Mouse (Mus musculus) hindbrain, embryonic 11.5 days (tissue): ENCODE results near the gene Csrp1. TPM values are rescaled to one million over a fixed set of nuclear protein-coding genes. Genes with fewer than 3 reads are reported as not detected.

Experiments
- ATAC-seq: fragments of 200-750 bp; cut with Nextera tagmentation; 2 replicates; pipeline ENCODE4 v1.8.0; 2017; ENCODE audit warnings: mild to moderate bottlenecking, moderate TSS enrichment, moderate library complexity; ENCODE audit not compliant: low FRiP score
- DNase-seq: peaks from one replicate; pipeline ENCODE4 v3.0.0-alpha.2; 2015; ENCODE audit warnings: low spot score
- H3K27ac ChIP-seq: fragments of 300-500 bp; sonication (generic); 2 replicates; pipeline ENCODE4 v1.5.1; 2014; ENCODE audit warnings: mild to moderate bottlenecking, low read depth, low read length
- H3K27me3 ChIP-seq: fragments of 300-500 bp; sonication (generic); 2 replicates; pipeline ENCODE4 v1.6.1; 2014; ENCODE audit warnings: mild to moderate bottlenecking, low read length, moderate library complexity, mixed read lengths; ENCODE audit not compliant: control insufficient read depth, insufficient read depth
- H3K36me3 ChIP-seq: fragments of 300-500 bp; sonication (generic); 2 replicates; pipeline ENCODE4 v1.6.1; 2014; ENCODE audit warnings: mild to moderate bottlenecking, low read length, moderate library complexity, mixed read lengths; ENCODE audit not compliant: control insufficient read depth, insufficient read depth
- H3K4me1 ChIP-seq: fragments of 300-500 bp; sonication (generic); replicated peaks from 2 replicates; pipeline ENCODE4 v1.6.1; 2014; ENCODE audit warnings: low read length, mixed read lengths; ENCODE audit not compliant: control insufficient read depth, insufficient read depth
- H3K4me2 ChIP-seq: fragments of 300-500 bp; sonication (generic); replicated peaks from 2 replicates; pipeline ENCODE4 v1.6.1; 2014; ENCODE audit warnings: mild to moderate bottlenecking, low read depth, low read length
- H3K4me3 ChIP-seq: fragments of 300-500 bp; sonication (generic); 2 replicates; pipeline ENCODE4 v1.5.1; 2014; ENCODE audit warnings: low read depth, low read length
- H3K9ac ChIP-seq: fragments of 300-500 bp; sonication (generic); 2 replicates; pipeline ENCODE4 v1.6.1; 2014; ENCODE audit warnings: low read depth, low read length
- H3K9me3 ChIP-seq: fragments of 300-500 bp; sonication (generic); 2 replicates; pipeline ENCODE4 v1.6.1; 2016; ENCODE audit warnings: low read length; ENCODE audit not compliant: control insufficient read depth
- WGBS: fragments of 180-500 bp; shearing (Covaris S2); extraction: QIAGEN DNeasy Blood & Tissue Kit; methylation state at CpG from one replicate; pipeline ENCODE4 v1.1.7; 2014; 5-methylcytosine and 5-hydroxymethylcytosine counted together
- polyA plus RNA-seq: library from polyadenylated mRNA; unstranded; fragments of >200 nt; fragmentation: Nextera tagmentation; extraction: Ambion mirVana; gene quantifications from 2 replicates; pipeline ENCODE4 v1.2.1, GENCODE M21; 2014

Gene Csrp1
- polyA plus RNA-seq, 1 experiment from 2014 or later = 42.8 TPM

GRCm38 (mm10) chr1:135765645-135766591 is 46.1 kb downstream of the Csrp1 start, which contains the start of gene Phlda3:
Gene Phlda3 (plus strand): TSS chr1:135766119.
- Histone ChIP-seq H3K27ac (peak within 1 kb of the TSS; percentile 62), H3K9me3 (no peaks in the 10 kb centered on the region), H3K4me1 (0 out of 2 replicates have a peak, but pooled peaks cover 10% of the 10 kb centered on the region), H3K4me2 (peak within 1 kb of the TSS; percentile 96), H3K9ac (peak within 1 kb of the TSS; percentile 74), H3K36me3 (no peaks in the 10 kb centered on the region), H3K27me3 (0 out of 2 replicates have a peak, but pooled peaks cover 2% of the 10 kb centered on the region), H3K4me3 (peak within 1 kb of the TSS; percentile 60)
- ATAC-seq (peak; percentile 83), DNase-seq (peak; percentile 77)
- under 1% methylated on average over 85 of the region's 90 CpGs for WGBS

GRCm38 (mm10) chr1:135766592-135767306 is 46.9 kb downstream of the Csrp1 start:
- 0 out of 2 replicates have a peak, but pooled peaks cover 10% of the 10 kb centered on the region for H3K4me1 ChIP-seq
- peak overlapping the region; percentile 60 for H3K4me3 ChIP-seq
- DNase-seq (no peak), ATAC-seq (peak; percentile 53)
- H3K4me2 ChIP-seq = peak overlapping the region; percentile 96
- peak overlapping the region; percentile 62; the same call in 1 of the 2 replicates for H3K27ac ChIP-seq
- 0 out of 2 replicates have a peak, but pooled peaks cover 2% of the 10 kb centered on the region for H3K27me3 ChIP-seq
- H3K36me3 ChIP-seq = no peaks in the 10 kb centered on the region
- peak overlapping the region; percentile 74 for H3K9ac ChIP-seq
- 32% methylated on average over 30 of the region's 30 CpGs for WGBS
- no peaks in the 10 kb centered on the region for H3K9me3 ChIP-seq

GRCm38 (mm10) chr1:135767324-135767890 is 47.5 kb downstream of the Csrp1 start:
- Histone ChIP-seq H3K9ac (no peak overlapping the region), H3K27me3 (0 out of 2 replicates have a peak, but pooled peaks cover 2% of the 10 kb centered on the region)
- DNase-seq = no peak

GRCm38 (mm10) chr1:135768400-135768799 is 48.5 kb downstream of the Csrp1 start:
- WGBS = 92% methylated on average over 2 of the region's 2 CpGs
- Histone ChIP-seq H3K9me3 (no peaks in the 10 kb centered on the region), H3K27ac (no peak overlapping the region), H3K36me3 (no peaks in the 10 kb centered on the region), H3K4me3 (no peak overlapping the region), H3K4me2 (no peak overlapping the region), H3K9ac (no peak overlapping the region), H3K4me1 (0 out of 2 replicates have a peak, but pooled peaks cover 10% of the 10 kb centered on the region), H3K27me3 (0 out of 2 replicates have a peak, but pooled peaks cover 2% of the 10 kb centered on the region)
- ATAC-seq = no peak
- no peak for DNase-seq

More at GRCm38 (mm10) chr1:135767324-135767890, 47.5 kb downstream of the Csrp1 start:
- Histone ChIP-seq H3K36me3 (no peaks in the 10 kb centered on the region), H3K4me3 (no peak overlapping the region), H3K4me1 (0 out of 2 replicates have a peak, but pooled peaks cover 10% of the 10 kb centered on the region), H3K9me3 (no peaks in the 10 kb centered on the region), H3K4me2 (peak overlapping the region; percentile 96), H3K27ac (no peak overlapping the region)
- no peak for ATAC-seq
- WGBS = 82% methylated on average over 4 of the region's 4 CpGs

- Histone ChIP-seq H3K36me3 (no peaks in the 10 kb centered on the region), H3K27ac (no peak overlapping the region), H3K27me3 (no peaks in the 10 kb centered on the region), H3K9me3 (no peaks in the 10 kb centered on the region), H3K4me3 (no peak overlapping the region), H3K4me1 (0 out of 2 replicates have a peak, but pooled peaks cover 10% of the 10 kb centered on the region), H3K4me2 (no peak overlapping the region), H3K9ac (no peak overlapping the region)
- no peak for ATAC-seq
- DNase-seq = no peak
- WGBS = 70% methylated on average over 7 of the region's 7 CpGs
These were observed 50.4 kb downstream of the Csrp1 start for GRCm38 (mm10) chr1:135770237-135770636.

GRCm38 (mm10) chr1:135770896-135771572 is 51.2 kb downstream of the Csrp1 start:
- Histone ChIP-seq H3K9ac (no peak overlapping the region), H3K27ac (no peak overlapping the region), H3K36me3 (no peaks in the 10 kb centered on the region), H3K9me3 (no peaks in the 10 kb centered on the region), H3K4me1 (0 out of 2 replicates have a peak, but pooled peaks cover 7% of the 10 kb centered on the region), H3K4me3 (no peak overlapping the region), H3K4me2 (no peak overlapping the region), H3K27me3 (no peaks in the 10 kb centered on the region)
- 74% methylated on average over 12 of the region's 12 CpGs for WGBS
- no peak for ATAC-seq
- DNase-seq = no peak

- ATAC-seq = no peak
- Histone ChIP-seq H3K4me3 (no peak overlapping the region), H3K4me2 (no peak overlapping the region), H3K27me3 (no peaks in the 10 kb centered on the region), H3K9ac (no peak overlapping the region), H3K4me1 (0 out of 2 replicates have a peak, but pooled peaks cover 5% of the 10 kb centered on the region), H3K9me3 (no peaks in the 10 kb centered on the region), H3K27ac (no peak overlapping the region), H3K36me3 (no peaks in the 10 kb centered on the region)
- no peak for DNase-seq
- WGBS = 80% methylated on average over 8 of the region's 8 CpGs
These were observed 51.7 kb downstream of the Csrp1 start for GRCm38 (mm10) chr1:135771573-135771970.

GRCm38 (mm10) chr1:135776596-135776995 is 56.7 kb downstream of the Csrp1 start:
- Histone ChIP-seq H3K9ac (no peak overlapping the region), H3K27ac (no peak overlapping the region), H3K9me3 (no peaks in the 10 kb centered on the region), H3K27me3 (no peaks in the 10 kb centered on the region), H3K4me3 (no peak overlapping the region), H3K4me1 (no peaks in the 10 kb centered on the region; the same call in 1 of the 2 replicates), H3K36me3 (no peaks in the 10 kb centered on the region), H3K4me2 (no peak overlapping the region)
- DNase-seq (no peak), ATAC-seq (no peak)
